Mouse (Mus musculus) embryo, embryonic 10.5 days (tissue): ENCODE measurements around the gene Abca5.
A peak's percentile ranks its signal among the peaks of the same experiment; 100 is the strongest.
"Not testable (repeated sequence)": the region's sequence is repeated elsewhere in the genome, so short reads cannot be mapped to it uniquely, and the experiment has no call there.

Experiments
- DNase-seq: peaks from one replicate; pipeline ENCODE4 v3.0.0-alpha.2; 2015; ENCODE audit warnings: low spot score

Gene Abca5

DNA sequence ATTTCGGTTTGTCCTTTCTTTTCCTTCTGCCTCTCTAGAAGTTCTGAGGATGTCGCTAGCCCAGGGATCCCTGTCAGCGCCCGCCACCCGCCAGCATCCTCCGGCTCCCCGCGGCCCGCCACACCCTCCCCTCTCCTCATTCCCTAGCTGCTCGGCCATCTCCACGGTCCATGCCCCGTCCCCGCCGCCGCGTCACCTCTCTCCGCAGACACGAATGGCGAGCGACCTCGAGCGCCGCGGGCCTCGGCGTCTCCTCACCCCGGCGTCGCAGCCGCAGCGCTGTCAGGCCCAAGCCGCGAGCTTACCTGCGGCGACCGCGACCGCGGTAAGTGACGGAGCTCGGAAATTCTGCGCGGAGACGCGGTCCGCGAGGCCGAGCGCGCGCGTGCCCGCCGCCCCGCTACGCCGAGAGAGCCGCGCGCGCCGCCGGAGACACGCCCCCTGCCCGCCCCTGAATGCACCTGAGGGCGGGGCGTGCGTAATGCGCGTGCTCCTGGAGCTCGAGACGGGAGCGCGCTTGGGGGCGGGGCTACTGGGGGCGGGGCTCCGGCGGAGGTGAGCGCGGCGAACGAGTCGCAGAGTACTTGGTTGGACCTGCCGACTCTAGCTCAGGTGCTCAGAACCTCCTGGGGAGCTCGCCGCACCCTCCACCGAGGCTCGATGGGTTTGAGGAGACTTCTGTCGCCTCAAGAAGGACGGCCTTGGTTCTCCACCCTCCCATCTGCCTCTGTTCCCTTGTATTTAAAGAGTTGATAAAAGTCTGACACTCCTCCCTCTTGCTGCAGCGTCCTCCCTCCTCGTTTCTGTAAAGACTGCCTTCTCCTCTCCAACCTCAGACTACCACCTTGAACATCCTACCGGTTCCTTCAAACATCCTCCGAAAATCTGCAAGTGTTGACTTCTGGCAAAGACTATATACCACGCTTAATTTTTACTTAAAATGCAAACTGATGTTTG lies at the start of gene Abca5:
Abca5 (minus strand) TSS at position 428 of the 957 bp plus-strand sequence.
- peak; percentile 89 for DNase-seq

DNA sequence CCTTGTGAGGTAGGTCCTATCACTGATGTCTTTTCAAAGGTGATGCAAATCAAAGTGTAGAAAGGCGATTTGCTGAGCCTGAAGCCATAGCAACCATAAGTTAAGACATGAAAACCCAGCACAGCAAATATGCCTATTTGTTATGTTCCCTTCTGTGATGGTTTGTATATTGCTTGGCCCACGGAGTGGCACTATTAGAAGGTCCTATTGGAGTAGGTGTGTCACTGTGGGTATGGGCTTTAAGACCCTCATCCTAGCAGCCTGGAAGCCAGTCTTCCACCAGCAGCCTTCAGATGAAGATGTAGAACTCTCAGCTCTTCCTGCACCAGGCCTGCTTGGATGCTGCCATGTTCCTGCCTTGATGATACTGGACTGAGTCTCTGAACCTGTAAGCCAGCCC lies 48.0 kb upstream of the Abca5 start:
- no peak for DNase-seq

DNA sequence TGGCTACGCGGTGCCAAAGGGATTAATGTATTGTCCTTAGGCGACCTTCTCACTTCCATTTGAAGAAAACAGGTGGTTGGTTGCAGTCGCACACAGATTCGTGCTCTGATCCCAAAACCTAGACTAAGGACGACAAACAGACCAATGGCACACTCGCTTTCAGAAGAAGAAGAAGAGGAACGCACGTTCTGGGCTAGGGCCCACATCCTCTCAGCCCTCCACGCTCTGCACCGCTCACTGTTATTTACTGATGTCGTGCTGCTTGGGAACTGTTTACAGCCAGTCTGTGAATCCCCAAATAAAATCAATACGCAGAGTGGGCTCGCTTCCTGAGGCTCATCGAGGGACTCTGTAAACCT lies 42.8 kb upstream of the Abca5 start:
- DNase-seq = no peak

DNA sequence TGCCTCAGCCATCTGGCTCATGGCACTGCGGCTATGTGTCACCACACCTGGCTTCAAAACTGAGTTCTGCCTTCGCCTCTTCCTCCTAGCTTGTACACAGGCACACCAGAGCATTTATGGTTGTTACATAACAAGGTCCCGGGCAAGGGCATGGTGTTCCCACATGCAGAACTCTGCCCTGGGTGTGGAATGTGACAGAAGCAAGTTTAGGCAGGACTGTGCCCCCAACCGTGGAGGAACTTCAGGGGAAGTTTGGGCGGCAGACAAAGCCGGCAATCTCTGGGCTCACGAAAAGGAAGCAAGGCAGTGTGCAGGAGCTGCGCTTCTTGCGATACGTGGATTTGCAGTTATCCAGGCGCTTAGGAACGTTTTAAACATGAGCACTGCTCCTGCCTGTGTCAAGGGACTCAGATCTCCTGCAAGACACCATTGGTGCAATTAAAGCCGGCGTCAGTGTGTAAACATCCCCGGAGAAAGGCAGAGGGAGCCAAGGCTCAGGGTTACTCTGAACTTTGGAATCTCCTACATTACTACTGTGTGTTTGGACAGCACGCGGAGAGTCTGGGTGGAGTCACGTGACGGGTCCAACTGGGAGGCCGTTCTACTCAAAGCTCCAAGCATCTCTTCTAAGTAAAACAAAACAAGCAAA lies 42.3 kb upstream of the Abca5 start:
- peak; percentile 80 for DNase-seq

DNA sequence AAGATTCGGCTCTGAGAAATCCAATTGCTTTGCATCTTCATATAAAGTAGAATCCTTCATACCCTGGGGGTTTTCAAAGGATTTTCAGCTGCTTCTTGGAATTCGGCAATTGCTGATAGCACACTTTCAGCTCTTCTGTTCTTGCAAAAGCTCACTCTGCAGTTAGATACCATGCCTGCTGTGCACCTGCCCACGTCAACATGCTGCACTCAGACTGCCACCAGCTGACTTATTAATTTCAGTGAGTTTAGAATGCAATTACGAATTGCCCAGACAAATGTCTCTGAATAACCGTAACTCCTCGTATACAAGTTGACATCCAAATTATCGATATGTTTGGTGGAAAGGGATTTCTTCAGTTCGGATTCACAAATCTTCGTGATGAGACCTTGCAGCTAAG lies 36.5 kb upstream of the Abca5 start:
- DNase-seq = no peak

DNA sequence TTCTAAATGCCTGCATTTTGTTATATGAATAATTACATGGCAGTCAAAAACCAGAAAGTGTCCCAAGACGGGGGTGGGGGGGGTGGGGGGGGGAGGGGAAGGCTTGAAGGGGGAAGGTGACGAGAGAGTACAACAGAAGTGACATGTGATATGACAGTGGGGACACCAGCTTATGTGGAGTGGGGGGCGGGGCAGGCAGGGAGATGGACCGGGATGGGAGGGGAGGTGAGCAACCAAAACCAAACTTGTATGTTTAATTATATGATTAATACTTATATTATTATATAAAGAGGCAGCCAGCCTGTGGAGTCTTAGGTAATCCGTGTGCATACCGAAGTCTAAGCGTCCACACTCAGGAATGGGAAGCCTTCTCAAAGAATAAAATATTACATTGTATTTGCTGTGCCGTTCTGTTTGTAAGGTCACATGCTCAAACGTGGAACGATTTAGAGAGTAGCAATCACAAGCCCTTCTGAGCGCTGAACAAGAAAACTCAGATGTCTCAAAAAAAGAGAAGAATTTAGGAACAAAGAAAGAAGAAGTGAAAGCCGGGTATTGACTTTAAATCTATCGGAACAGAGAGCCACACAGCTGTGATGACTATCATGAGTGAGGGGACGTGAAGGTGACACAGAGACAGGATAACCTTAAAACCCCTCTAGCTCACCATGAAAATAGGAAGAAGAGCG lies 34.9 kb upstream of the Abca5 start:
- DNase-seq = no peak

DNA sequence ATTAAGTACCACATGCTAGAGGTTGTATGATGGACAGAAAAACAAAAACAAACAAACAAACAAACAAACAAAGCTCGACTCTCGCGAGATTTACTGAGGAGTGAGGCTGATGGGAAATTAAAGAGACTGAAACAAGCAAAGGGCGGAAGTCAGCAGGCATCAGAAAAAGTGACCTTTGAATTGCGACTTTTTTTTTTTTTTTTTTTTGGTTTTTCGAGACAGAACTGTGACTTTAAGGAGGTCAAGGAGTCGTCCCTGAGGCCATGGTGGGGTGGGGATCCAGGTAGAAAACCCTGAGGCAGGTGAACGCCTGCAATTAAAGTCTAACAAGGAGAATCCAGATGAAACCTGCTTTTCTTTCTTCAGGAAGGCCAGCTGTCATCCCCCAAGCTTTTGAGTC lies 34.3 kb upstream of the Abca5 start:
- no peak for DNase-seq

DNA sequence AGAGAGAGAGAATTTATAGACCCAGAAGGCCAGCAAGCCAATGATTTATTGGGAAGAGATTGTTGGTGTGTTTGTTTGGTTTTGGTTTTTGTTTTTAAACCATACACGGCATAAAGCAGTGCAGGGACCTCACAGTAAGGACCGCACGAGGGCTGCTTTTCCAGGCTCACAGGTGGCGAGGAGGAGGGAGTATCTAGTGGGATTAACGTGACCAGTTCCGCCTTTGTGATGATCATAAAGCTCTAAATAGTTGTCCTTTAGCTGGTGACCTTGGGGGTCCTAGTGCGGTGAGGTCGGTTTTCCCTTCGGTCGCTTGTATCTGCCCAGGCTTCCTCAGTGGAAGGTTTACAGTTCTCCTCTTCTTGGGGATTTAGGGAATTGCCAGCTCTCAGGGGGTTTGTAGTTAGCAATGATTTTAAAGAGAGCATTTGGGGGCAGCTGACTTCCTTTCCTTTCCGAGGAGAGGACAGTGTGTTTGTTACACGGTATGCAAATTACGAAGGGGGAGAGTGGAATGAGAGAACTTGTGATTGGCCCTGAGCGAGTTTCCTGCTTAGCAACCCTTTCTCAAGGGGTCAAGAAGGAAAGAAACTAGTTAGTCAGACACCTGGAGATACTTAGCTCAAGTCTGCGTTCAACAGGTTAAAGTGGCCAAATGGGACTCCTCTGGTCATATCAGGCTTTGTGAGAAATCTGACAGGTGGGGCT lies 31.9 kb upstream of the Abca5 start:
- DNase-seq = peak; percentile 40

DNA sequence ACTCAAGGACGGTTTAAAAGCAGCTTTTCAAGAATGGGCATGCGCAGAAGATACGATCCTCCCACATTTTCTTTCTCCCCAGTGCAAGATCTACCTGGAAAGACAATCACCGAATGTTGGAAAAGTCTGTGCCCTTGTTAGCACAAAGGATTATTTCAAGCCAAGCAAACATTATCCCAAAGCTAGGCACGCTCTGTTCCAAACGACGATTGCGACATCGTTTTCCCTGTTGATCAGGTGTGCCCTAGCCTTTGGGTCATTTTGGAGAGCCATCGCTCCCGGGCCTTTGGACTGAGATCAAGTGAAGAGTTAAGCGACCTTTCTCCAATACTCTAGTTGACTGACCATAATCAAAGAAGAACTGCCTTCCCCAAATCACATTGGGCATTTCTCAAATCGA lies 30.1 kb upstream of the Abca5 start:
- DNase-seq = no peak

DNA sequence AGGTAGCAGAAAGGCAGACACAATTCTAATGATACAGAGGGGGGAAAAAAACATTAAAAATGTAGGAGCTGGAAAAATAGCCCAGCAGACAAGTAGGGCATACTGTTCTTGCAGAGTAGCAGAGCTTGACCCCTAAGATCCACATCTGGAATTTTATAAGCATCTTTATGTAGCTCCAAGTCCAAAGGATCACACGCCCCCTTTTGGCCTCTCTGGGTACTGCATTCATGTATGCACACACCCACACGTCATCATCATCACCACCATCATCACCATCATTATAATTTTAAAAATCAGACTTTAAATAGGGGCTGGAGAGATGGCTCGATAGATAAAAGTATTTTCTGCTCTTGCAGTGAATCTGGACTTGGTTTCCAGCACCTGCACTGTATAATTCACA lies 29.4 kb upstream of the Abca5 start:
- no peak for DNase-seq

DNA sequence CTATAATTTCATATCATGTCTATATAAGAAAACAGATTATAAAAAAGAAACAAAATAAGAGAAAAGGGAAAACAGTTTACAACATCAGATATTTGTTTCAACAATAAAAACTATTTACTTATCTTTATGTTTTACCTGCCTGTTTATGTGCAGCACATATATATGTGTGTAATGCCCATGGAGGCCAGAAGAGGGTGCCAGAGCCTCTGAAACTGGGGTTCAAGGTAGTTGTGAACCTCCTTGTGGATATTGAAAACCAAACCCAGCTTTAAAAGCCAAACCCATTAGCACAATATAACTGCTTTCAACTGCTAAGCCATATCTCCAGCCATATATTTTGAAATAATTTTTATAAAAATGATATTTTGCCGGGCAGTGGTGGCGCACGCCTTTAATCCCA lies 27.5 kb upstream of the Abca5 start:
- DNase-seq = peak; percentile 79

DNA sequence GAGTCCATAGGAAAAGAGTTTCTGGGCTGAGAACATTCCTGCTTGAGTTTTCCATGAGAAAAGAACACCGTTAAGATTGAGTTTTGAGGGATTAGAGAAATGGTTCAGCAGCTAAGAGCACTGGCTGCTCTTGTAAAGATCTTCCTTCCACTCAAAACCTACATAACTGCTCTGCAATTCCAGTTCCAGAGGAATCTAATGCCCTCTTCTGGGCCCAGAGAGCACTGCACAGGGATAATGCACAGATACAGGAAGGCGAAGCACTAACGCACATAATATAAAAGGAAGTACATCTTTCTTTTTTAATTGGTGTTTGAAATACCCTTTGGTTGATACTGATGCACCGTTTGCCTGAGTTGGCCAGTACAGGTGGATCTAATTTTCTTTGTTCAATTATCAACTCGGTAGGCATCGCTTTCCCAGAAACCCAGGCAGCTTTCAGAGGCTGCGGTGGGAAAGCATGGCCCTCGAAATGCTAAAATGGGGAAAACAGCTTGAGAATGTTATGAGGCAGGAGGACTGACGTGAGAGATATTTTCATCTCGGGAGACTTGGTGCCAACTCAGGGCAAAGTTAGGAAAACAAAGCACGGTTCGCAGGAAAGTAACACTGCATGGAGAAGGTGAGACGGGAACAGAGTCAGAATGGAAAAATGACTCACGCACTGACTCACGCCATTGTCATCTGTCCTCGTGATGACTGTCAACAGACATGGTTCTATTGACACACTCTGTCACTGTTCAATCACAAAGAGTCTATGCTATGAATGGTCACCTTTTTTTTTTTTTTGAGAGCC lies 20.4 kb upstream of the Abca5 start:
- DNase-seq = peak; percentile 61

DNA sequence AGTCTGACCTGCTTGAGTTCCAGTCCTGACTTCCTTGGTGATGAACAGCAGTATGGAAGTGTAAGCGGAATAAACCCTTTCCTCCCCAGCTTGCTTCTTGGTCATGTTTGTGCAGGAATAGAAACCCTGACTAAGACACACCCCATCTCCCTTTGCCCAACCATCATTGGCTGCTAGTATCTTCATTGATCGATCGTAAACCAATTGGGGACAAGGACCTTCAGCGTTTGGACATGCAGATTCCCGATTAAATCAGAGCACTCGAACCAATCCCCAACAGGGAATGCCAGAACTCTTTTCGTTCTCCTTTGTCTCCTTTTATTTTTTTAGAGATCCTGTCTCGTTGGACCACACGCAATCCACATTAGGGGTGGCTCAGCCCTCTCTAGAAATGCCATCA lies 17.6 kb upstream of the Abca5 start:
- DNase-seq = not testable (repeated sequence)

DNA sequence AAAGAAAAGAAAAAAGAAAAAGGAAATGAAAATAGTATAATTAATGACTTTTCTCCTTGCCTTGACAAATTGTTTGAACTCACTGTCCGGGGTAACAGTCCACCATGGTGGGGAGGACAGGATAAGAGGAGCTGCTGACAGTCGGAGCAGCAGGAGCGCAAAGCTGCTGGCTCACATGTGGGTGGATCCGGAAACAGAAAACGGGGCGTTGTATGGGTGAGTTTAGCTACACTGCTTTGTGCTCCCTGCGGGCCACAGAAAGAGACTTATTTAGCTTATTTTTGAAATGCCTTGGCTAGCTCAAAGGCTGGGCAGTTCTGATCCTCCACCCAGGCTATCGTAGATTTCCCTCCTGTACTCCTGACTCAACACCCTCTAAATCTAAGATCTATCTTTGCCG lies 16.7 kb upstream of the Abca5 start:
- no peak for DNase-seq

DNA sequence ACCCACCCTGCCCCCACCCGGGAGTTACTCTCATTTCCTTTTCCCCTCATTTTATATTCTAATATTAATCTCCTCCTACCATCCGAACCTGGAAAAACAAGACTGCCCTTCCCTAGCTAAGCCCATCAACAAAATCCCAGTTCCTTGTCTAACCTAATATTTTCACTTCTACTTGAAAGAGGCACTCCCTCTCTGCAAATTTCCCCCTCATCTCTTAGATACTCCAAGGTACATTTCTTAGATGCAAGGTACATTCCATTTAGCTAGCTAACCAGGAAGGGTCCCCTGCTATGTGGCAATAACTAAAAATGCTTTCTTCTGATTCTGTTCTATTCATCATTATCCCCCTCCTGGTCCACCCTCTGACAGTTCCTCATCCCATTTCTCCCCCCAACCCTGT lies 10.7 kb upstream of the Abca5 start:
- no peak for DNase-seq

DNA sequence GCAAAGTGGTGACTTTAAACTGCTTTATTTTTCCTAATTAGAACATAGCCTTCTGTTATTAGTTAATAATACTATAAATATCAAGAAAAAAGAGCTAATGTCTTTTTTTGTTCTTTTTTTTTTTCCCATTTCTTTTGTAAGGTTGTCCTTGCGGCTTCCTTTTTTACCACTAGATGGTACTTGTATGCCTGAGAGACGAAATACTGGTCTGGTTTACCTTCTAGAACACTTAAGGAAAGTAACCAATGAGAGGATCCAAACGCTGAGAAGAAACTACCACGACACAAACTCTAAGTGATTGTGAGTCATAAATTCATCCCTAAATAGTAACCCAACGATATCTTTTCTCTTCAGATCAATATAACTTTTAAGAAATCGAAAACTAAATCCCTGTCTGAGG lies 10.3 kb upstream of the Abca5 start:
- no peak for DNase-seq

DNA sequence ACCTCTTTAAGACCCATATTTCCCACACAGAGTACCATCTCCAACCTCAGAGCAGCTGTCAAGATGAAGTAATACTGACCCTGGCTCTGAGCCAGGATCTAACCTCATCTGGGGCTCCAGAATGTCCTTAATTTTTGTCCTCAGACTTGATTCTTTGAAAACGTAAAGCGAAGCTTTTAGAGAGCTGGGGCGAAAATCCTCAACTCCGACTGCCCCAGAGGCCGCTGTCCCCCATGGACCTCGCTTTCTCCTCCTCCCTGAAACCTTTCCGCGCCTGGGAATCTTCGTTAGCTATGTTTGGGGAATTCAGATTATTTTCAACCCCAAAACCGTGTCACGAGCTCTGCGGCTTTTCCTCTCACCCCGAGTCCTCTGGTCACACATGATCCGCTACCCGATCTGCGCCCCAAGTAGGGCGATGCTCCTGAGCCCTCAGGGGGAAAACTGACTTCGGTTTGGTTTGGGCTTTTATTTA lies 665 bp downstream of the Abca5 start:
- DNase-seq = peak; percentile 52

DNA sequence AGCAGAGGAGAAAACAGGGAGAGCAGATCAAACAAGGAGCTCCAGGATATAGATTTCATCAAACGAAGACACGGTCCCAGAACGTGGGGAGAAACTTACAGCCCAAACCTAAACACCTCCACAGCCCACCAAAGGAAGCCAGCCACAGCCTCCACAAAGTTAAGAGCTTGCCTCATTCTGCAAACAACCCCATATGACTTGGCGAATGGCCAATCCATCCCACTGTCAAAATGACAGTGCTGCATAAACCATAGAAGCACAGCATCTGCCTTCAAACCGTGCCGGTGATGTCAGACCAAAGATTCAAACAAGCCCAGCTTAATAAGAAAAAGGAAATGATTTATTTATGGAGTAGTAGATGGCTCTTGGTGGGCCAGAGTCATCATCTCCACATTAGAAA lies 7.4 kb downstream of the Abca5 start:
- DNase-seq = no peak

DNA sequence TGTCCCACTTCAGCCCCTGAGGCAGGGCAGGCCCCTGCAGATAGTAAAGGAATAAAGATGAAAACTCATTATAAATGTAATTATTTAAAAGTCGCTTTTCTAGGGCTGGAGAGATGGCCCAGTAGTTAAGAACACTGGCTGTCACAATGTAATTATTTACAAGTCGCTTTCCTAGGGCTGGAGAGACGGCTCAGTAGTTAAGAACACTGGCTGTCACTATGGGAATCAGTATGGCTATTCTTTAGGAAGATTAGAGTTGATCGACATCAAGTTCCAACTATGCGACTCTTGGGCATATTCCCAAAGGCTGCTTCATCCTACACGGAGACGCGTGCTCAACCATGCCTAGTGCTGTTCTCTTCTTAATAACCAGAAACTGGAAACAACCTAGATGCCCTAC lies 15.2 kb downstream of the Abca5 start:
- no peak for DNase-seq

DNA sequence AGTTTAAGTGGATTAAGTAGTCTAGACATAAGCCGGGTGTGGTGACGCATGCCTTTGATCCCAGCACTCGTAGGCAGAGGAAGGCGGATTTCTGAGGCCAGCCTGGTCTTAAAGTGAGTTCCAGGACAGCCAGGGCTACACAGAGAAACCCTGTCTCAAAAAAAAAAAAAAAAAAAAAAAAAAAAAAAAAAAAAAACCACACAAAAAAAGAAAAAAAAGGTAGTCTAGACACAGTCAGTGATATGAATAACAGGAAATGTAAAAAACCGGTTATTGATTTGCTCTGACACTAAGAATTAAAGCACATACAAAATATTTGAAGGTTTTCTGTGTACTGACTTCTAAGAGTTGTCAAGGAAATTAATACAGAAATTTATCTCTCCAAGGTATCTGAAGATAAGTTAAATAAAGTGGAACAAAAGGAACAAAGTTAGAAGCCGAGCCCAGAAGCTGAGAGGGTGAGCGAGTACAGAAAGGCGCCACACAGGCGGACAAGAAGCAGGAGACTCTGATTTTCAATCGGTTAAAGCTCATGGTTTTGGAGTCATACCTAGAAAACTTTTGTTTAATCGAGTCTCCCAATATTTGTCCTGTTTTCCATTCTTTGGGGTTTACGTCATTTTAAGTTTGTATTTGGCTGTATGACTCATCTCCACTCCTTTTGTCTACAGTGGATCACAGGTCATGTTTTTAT lies 30.9 kb downstream of the Abca5 start:
- no peak for DNase-seq

DNA sequence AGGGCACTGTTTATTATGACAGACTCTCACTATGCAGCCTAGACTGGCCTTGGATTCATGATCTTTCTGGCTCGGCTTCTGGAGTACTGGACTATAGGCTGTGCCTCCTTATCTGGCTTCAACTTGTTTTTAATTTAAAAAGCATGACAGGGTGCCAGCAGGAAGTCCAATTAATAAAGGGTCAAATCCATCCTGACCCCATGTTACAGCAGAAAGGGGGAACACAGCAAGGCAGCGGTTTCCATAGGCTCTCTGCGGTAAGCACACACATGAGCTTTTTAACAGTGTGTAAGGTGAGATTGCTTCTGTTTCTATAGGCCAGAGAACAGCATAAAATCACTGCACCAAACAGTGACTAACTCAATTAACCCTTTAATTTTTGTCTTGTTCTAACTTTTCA lies 34.1 kb downstream of the Abca5 start:
- peak; percentile 43 for DNase-seq
